Mouse (Mus musculus): ENCODE data around the gene Eps8.
"Not testable (repeated sequence)": the region's sequence is repeated elsewhere in the genome, so short reads cannot be mapped to it uniquely, and the experiment has no call there.

The Eps8 gene

DNA sequence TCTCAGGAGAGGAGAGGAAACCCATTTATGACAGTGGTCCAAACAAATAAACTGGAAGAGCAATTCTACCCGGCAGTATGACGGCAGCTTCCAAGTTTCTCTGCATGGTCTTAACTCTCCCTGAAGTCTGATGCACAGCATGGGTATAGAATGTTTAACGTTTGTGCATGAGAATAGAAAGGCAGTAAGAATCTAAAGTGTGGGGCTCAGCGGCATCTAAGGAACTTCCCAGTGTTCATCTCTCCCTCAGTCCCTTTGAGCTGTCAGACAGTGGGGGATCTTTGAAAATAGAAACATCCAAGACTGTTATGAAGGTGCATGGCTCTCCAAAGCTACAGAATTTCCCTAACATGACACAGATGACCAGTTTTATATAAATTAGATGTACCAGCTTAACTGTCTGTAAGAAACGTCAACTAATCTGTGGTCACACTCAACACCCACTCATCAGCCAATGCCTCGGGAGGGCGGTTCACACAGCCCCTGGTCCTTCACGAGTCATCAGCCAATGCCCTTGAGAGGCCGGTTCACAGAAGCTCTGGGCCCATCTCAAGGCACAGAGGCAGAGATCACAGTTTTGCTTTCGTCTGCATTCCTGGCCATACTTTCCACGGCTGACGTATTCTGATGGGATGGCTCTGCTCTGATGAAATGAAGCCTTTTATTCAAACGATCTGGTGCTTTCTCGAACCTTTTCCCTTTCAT lies 145.2 kb downstream of the Eps8 start:
- DNase-seq, result no peak

- DNase-seq, result no peak
These were observed 145.7 kb downstream of the Eps8 start for GRCm38 (mm10) chr6:137508936-137509335.

GRCm38 (mm10) chr6:137506563-137506962 lies 148.1 kb downstream of the Eps8 start:
- no peak for DNase-seq

- no peak for DNase-seq
These were observed 149.0 kb downstream of the Eps8 start for GRCm38 (mm10) chr6:137505555-137506227.

GRCm38 (mm10) chr6:137504052-137504451 lies 150.6 kb downstream of the Eps8 start:
- no peak for DNase-seq

DNA sequence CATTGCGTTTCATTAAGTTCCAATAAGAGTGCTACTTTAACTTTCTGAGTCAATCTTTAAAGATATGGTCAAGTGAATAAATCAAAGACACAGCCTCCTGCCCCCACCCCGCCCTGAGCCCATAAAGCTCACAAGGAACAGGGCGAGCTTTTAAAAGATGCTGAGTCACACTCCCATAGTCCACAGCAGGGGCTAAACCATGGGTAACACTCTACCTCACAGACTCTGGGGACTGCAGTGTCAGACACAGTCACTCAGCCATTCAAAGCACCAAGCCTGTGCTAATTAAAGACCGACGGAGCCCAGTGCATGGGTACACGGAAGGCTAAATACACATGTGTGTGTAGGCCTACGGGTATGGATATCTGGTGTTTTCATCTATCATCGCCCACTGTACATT lies 151.2 kb downstream of the Eps8 start:
- no peak for DNase-seq

GRCm38 (mm10) chr6:137503009-137503408 lies 151.7 kb downstream of the Eps8 start:
- no peak for DNase-seq

- DNase-seq, result no peak
These were observed 155.9 kb downstream of the Eps8 start for GRCm38 (mm10) chr6:137498781-137499180.

GRCm38 (mm10) chr6:137497208-137497835 lies 157.4 kb downstream of the Eps8 start:
- DNase-seq, result no peak

GRCm38 (mm10) chr6:137496562-137496961 lies 158.1 kb downstream of the Eps8 start:
- no peak for DNase-seq

DNA sequence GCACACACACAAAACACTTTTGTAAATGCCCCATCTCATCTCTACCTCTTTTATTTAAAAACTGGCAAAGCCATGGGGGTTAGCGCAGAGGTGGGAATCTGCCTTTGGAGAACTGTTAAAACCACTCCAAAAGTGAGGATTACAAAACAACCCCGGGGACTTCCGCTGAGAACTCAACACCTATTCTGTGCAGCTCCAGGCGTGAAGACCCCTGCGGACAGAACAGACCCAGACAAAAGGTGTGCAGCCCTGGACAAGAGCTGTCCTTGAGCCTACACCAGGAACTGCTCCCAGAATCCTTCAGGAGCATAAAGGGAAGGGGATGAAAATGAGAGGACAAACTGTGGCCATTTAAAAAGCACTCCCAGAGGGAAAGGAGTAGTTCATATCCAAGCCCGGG lies 159.4 kb downstream of the Eps8 start:
- no peak for DNase-seq

DNA sequence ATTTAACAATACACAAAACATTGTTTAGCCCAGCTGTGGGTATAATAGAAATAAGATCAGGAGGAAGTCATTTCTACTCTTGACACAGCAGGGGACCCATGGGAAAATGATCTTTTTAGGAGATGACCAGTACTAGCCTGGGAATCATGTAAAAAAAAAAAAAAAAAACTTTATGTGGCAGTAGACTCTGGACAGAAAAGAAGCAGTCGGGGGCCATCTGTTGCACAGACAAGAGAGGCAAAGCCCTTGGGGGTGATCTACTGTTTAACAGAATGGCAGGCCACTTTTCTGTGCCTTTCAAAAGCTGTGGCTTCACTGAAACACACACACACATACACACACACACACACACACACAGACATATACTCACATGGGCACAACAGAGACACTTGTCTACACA lies 159.9 kb downstream of the Eps8 start:
- no peak for DNase-seq

DNA sequence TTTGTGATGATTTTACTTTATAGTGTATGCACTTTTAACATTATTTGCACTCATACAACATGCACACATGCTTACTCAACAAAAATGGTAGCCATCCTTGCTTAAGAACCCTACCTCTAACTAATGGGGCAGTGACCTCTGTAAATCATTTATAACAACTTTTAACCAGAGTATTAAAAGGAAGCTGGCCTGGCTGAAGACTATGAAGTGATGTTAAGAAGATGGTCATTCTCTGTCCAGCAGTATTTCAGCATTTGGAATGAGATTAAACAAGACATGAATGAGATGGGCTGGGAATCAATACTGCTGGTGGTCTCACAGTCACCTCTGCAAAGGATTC lies 160.6 kb downstream of the Eps8 start:
- no peak for DNase-seq

GRCm38 (mm10) chr6:137493211-137494135 lies 161.2 kb downstream of the Eps8 start:
- DNase-seq, result no peak

DNA sequence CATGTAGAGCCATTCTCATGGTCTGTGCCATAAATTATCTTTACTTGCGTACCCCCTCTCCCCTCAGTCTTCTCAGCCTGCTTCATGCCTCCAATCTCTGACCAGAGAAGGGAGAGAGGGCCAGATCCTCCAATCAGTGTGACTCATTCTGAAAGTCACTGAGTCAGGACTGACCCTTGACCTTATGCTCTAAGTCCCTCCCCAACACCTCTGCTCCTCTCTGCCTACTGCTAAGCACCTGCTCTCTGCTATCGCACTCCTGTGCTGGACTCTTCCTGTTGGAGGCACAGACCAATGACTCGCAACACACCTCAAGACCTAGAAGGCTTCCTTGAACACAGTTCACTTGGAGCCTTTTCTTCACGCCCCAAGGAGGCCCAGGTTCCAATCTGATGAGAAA lies 162.1 kb downstream of the Eps8 start:
- DNase-seq, result no peak

DNA sequence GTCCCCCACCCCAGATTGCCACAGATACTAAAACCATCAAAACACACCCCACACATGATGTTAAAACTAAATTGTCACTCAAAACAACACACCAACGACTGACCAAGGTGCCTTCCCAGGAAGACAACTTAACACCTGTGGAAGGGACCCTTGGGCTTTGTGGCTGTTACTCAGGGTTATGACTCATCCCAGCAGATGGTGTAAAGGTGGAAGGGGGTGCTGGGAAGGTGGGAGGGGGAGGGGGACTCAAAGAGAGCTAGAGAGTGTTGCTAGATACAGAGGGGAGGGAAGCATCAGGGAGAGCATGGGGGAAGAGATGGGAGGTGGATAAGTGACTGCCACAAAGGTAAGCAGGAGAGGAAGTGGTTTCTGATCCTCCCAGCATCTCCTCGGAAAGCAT lies 163.0 kb downstream of the Eps8 start:
- DNase-seq, result no peak

DNA sequence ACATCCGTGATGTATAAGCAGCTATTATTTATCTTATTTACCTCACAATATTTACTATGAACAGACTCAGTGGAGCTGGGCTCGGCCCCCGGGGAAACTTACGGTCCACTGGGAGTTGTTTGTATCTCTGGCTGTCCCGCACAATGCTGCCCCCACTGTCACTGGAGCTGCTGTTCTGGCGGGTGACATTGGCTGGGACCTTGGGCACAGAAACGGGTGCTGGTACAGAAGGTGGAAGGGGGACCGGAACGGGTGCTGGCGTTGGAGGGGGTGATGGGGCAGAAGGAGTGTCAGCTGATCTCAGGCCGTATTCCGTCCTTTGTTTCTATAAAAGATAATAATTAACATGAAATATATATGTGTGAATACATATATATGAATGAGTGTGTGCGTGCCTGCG lies 164.6 kb downstream of the Eps8 start:
- no peak for DNase-seq

GRCm38 (mm10) chr6:137487443-137487842 lies 167.2 kb downstream of the Eps8 start:
- DNase-seq, result no peak

DNA sequence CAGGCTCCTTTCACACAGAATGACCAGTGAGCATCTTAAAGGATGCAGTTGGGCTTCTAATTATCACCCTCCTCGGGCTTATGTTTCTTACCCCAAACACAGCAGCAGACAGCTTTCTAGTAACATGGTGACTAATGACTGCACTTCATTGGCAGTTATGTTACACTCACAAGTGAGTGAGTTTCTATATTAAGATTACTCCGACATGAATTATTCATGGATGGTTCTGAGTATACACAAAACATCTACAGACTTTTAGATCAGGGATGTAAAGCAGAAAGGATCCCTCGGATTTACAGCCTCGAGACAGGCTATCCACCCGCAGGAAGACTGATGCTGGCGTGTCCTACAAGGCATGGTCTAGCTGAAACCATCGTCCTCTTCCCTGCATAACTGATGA lies 171.8 kb downstream of the Eps8 start:
- DNase-seq, result no peak

- not testable (repeated sequence) for DNase-seq
These were observed 179.0 kb downstream of the Eps8 start for GRCm38 (mm10) chr6:137475695-137476094.

DNA sequence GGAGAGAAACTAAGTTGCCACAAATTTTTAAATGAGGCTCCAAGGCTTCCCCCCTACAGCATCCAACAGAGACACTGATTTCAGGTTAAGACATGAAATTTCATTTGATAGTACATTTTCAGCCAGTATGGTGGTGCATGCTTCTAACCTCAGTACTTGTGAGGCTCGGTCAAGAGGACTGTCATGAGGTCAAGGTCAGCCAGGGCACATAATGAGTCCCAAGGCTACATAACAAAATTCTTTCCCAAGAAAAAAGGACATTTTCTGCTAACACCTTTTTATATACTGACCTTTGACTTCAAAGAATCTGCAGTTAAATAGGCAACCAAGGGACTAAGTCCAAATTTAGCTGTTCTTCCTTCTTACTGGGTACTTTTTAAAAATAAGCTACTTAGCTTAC lies 181.2 kb downstream of the Eps8 start:
- no peak for DNase-seq

- no peak for DNase-seq
These were observed 182.5 kb downstream of the Eps8 start for GRCm38 (mm10) chr6:137472129-137472528.

GRCm38 (mm10) chr6:137470901-137471598 lies 183.6 kb downstream of the Eps8 start:
- peak in 1 of 2 experiments; percentile 9 for DNase-seq

Measured in thymus, postnatal 36 days (tissue).